In the genomic region with DNA sequence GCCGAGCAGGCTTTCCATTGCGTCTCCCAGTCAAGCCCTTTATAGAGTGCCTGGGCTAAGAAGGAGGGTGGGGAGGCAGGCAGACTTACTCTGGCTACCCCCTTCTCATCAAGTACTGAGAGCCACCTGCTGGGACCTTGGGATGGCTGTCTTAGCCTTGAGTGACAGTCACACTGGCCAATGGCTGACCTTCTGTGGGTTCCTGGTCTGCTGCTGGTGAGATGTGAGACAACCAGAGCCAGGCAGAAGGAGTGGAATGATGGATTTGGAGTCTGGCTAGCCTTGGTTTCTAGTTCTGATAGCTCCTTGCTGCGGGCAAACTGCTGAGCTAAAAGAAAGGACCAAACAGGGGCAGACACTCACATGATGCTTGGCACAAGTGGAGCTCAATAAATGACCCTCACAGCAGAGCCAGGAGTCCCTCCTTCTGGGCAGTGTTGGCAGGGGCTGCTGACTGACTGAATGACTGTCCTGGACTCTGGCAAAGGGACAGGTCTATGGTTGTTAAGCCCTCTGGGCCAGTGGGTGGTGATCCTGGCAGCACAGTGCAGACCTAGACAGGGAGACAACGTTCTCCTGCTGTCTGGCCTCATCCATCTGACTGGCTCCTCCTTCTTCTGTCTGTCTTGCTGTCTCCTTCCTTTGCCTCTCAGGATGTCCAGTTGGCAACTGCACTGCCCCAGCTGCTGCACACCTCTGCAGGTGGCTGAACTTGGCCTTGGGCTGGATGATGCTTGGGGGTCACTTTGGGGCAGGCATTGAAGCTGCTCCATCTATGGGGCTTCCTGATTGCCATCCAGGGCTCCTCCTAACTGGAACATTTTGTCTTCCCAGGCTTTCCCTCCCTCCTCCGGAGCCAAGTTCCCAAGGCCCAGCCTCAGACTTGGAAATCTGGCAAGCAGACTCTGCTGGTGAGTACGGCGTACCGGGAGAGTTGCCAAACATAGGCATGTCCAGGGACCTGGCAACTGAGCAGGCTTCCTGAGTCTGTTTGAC, we compare ENCODE assay signal across 9 mouse cellular contexts. TPM values are rescaled to one million over a fixed set of nuclear protein-coding genes. Genes with fewer than 3 reads are reported as not detected.
DNase-seq lines count a peak whose midpoint lies in the region.
"Had no signal": no experiment of that assay in that cellular context is flagged by ENCODE, and none has a peak within 500 bp of the region (broad histone marks: within the 10 kb centered on the region; RNA-seq: fewer than 3 reads in every experiment).

No protein-coding gene starts in this region.

- peaks cover 59% of the 10 kb centered on the region for H3K27me3 ChIP-seq in heart, embryonic 10.5 days (ENCODE audit: insufficient read depth, poor library complexity, severe bottlenecking)
- H3K27me3 ChIP-seq: embryonic facial prominence, embryonic 12.5 days had no signal

- H3K4me3 ChIP-seq in heart, embryonic 10.5 days: no peak overlapping the region
- H3K4me3 ChIP-seq: embryonic facial prominence, embryonic 12.5 days had no signal

- WGBS in heart, embryonic 10.5 days: 76% methylated on average over 8 of the region's 8 CpGs

- peaks cover 22% of the 10 kb centered on the region for H3K4me1 ChIP-seq in heart, embryonic 10.5 days

- peak; percentile 99 for DNase-seq in heart, adult 11 months
- no peak for DNase-seq in heart, embryonic 10.5 days (ENCODE audit: low spot score)
- DNase-seq in ES-CJ7 (ENCODE audit: low read depth, low spot score): peak; percentile 44
- peak; percentile 88 for DNase-seq in cerebellum, adult 9-11 months
- DNase-seq in heart, postnatal 25 days (ENCODE audit: low spot score): peak; percentile 81
- peak; percentile 39 to 43 for DNase-seq in left cerebral cortex, postnatal 36 days (ENCODE audit: low spot score in 2 of 2)
- DNase-seq in spleen, postnatal 36 days (ENCODE audit: low spot score in 2 of 2): no peak
- no peak for DNase-seq in spleen, adult 12 weeks (ENCODE audit: low spot score)

- H3K27ac ChIP-seq in heart, embryonic 10.5 days: no peak overlapping the region
- H3K27ac ChIP-seq: embryonic facial prominence, embryonic 12.5 days had no signal

- H3K9me3 ChIP-seq in heart, embryonic 10.5 days: no peaks in the 10 kb centered on the region
- H3K9me3 ChIP-seq: embryonic facial prominence, embryonic 12.5 days had no signal

- intact Hi-C loops in heart, postnatal 25 days (cut with DNase I): no loop called here
- intact Hi-C loops in left cerebral cortex, postnatal 36 days (cut with DNase I): loop anchor here (10.0 kb wide), 1 partner anchor 513 kb away; no protein-coding TSS in a partner anchor

- no peaks in the 10 kb centered on the region for H3K36me3 ChIP-seq in heart, embryonic 10.5 days
- H3K36me3 ChIP-seq: embryonic facial prominence, embryonic 12.5 days had no signal

RNA-seq across cellular contexts. Expression of a gene that starts 21.1 kb away (rescaled TPM):
- 0.30 and 0.88 TPM in 2 replicates for polyA plus RNA-seq in heart, embryonic 10.5 days (2016; fragmentation: Nextera tagmentation; extraction: Ambion mirVana)
- total RNA-seq in heart, postnatal 25 days (2021): under 1 TPM in 1 of 2 experiments, not detected in 1; 0.10 TPM
- total RNA-seq in left cerebral cortex, postnatal 36 days (2021): under 1 TPM; 0.30 to 0.75 TPM

Comparison
In these comparisons a context has a peak if more than half of its experiments do, and no peak if none do; other contexts are left out.
1. DNase-seq: peak in heart, adult 11 months (single experiment), ES-CJ7 (single experiment), cerebellum, adult 9-11 months (single experiment), heart, postnatal 25 days (single experiment) and left cerebral cortex, postnatal 36 days (2 of 2); none in heart, embryonic 10.5 days (single experiment), spleen, postnatal 36 days (0 of 2) and spleen, adult 12 weeks (single experiment).